Mouse (Mus musculus) left cerebral cortex, postnatal 10 days (tissue): Measurements from ENCODE around the gene Rab11fip3. TPM values are rescaled to one million over a fixed set of nuclear protein-coding genes. Genes with fewer than 3 reads are reported as not detected.
"Not testable (repeated sequence)": the region's sequence is repeated elsewhere in the genome, so short reads cannot be mapped to it uniquely, and the experiment has no call there.

Experiments
- DNase-seq, 2 experiments: peaks; one replicate each; pipeline ENCODE4 v3.0.0; 2021 to 2022; ENCODE audit warnings: low spot score in 2 of 2, mixed read lengths in 1 of 2; ENCODE audit errors: extremely low spot score in 1 of 2
- intact Hi-C: fragments of 180-260 bp; cut with DNase I; formaldehyde crosslinking; loops from one replicate; pipeline ENCODE4 v1.15.1; 2025
- total RNA-seq, 2 experiments: library from RNA; stranded (reverse); gene quantifications; 2 replicates each; pipeline ENCODE4 v1.2.3; 2021

Gene Rab11fip3
- 10 to 100 TPM; 67.5 to 73.8 TPM for total RNA-seq

GRCm38 (mm10) chr17:26068831-26069739, at the start of gene Rab11fip3:
Gene Rab11fip3, minus strand, starts transcription at chr17:26069555.
- intact Hi-C loops, result loop anchor here (5.0 kb wide), 1 partner anchor 57 kb away; no protein-coding TSS in a partner anchor
- DNase-seq, result peak; percentile 61 to 86

- intact Hi-C loops, result no loop called here
- no peak for DNase-seq
These were observed 47.3 kb upstream of the Rab11fip3 start for GRCm38 (mm10) chr17:26116503-26117258.

GRCm38 (mm10) chr17:26115956-26116487, 46.7 kb upstream of the Rab11fip3 start:
- intact Hi-C loops, result no loop called here
- DNase-seq, result no peak

GRCm38 (mm10) chr17:26115205-26115898, 46.0 kb upstream of the Rab11fip3 start:
- intact Hi-C loops, result no loop called here
- DNase-seq, result no peak

- DNase-seq, intact Hi-C loops: not testable (repeated sequence)
These were observed 45.1 kb upstream of the Rab11fip3 start for GRCm38 (mm10) chr17:26114461-26114860.

- DNase-seq, result no peak
- intact Hi-C loops, result no loop called here
These were observed 44.7 kb upstream of the Rab11fip3 start for GRCm38 (mm10) chr17:26114061-26114460.

- intact Hi-C loops, result no loop called here
- DNase-seq, result peak in 1 of 2 experiments; percentile 81
These were observed 44.0 kb upstream of the Rab11fip3 start, which contains the start of gene Tmem8 for GRCm38 (mm10) chr17:26113181-26113948. Gene Tmem8, plus strand, starts transcription at chr17:26113299.

GRCm38 (mm10) chr17:26112751-26113150, 43.4 kb upstream of the Rab11fip3 start:
- intact Hi-C loops, result no loop called here
- DNase-seq, result no peak

- intact Hi-C loops, result no loop called here
- DNase-seq, result peak in 1 of 2 experiments; percentile 20
These were observed 42.4 kb upstream of the Rab11fip3 start for GRCm38 (mm10) chr17:26111722-26112121.

- intact Hi-C loops, result no loop called here
- DNase-seq, result no peak
These were observed 41.7 kb upstream of the Rab11fip3 start for GRCm38 (mm10) chr17:26111024-26111423.

- intact Hi-C loops, result no loop called here
- no peak for DNase-seq
These were observed 40.8 kb upstream of the Rab11fip3 start for GRCm38 (mm10) chr17:26110156-26110555.

- intact Hi-C loops, result no loop called here
These were observed 36.3 kb upstream of the Rab11fip3 start for GRCm38 (mm10) chr17:26105619-26106018.

GRCm38 (mm10) chr17:26101478-26101877, 32.1 kb upstream of the Rab11fip3 start:
- DNase-seq, result no peak
- intact Hi-C loops, result no loop called here

More at GRCm38 (mm10) chr17:26105619-26106018, 36.3 kb upstream of the Rab11fip3 start:
- DNase-seq, result no peak

GRCm38 (mm10) chr17:26100166-26100565, 30.8 kb upstream of the Rab11fip3 start:
- intact Hi-C loops, result no loop called here
- DNase-seq, result no peak

GRCm38 (mm10) chr17:26099316-26099715, 30.0 kb upstream of the Rab11fip3 start:
- intact Hi-C loops, DNase-seq: not testable (repeated sequence)

- intact Hi-C loops, result no loop called here
- DNase-seq, result no peak
These were observed 29.1 kb upstream of the Rab11fip3 start for GRCm38 (mm10) chr17:26098461-26098860.

GRCm38 (mm10) chr17:26095121-26095740, 25.9 kb upstream of the Rab11fip3 start, which contains the start of gene Nme4:
Gene Nme4, minus strand, starts transcription at chr17:26095602.
- DNase-seq, result peak in 1 of 2 experiments; percentile 67
- intact Hi-C loops, result no loop called here
